Mouse (Mus musculus): ENCODE results near the gene Sigirr.

GRCm38 (mm10) chr7:141077841-141078240 lies 22.5 kb downstream of the Sigirr start, which contains the start of gene Pkp3:
- TF ChIP-seq POLR2A (IDR thresholded peaks at IDR 0.05; ENCODE audit: control insufficient read depth, low read depth, low read length) (no peak), CTCF (IDR thresholded peaks at IDR 0.05; ENCODE audit: control insufficient read depth, insufficient read depth, insufficient replicate concordance, low read depth, low read length) (no peak)

All from testis, adult 2 months (tissue).